Mouse (Mus musculus): Measurements from ENCODE around the gene Treml1.
A peak's percentile ranks its signal among the peaks of the same experiment; 100 is the strongest.
"Not testable (repeated sequence)": the region's sequence is repeated elsewhere in the genome, so short reads cannot be mapped to it uniquely, and the experiment has no call there.

Gene Treml1

DNA sequence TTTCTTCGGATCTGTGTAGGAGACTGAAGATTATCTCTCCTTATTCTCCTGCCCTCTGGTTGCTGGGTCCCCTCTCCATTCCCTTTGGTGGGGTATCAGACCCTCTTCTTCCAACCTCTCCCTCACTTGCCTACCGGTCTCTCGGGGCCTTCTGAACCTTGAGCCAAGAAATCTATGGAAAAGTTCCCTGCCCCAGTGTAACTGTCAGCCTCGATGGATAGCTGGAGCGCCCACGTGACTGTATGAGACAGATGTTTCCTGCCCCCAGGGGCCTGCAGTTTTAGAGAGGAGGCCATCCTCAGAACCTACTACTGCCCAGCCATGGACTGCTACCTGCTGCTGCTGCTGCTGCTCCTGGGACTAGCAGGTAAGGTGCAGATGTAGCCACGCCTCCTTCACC lies at the start of gene Treml1:
Gene Treml1, plus strand, starts transcription at position 301 of the 400 bp plus-strand sequence.
- DNase-seq, result no peak

DNA sequence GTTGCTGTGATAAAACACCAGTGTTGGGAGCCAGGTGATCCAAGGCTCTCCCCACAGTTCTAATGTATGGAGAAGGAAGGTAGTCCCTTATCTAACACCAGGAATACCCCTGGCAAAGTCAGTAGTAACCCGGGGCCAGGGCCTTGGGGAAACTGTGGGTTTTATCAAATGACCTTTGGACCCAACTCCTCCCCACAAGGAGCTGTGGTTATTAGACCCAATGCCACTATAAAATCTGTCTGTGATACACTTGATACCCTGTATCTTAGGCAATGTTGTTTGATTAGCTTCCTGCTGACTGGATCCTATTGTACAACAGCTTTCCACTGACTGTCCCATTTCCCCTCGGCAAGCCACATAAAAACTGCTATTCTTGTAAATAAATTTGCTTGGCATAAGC lies 47.6 kb upstream of the Treml1 start:
- no peak for DNase-seq

DNA sequence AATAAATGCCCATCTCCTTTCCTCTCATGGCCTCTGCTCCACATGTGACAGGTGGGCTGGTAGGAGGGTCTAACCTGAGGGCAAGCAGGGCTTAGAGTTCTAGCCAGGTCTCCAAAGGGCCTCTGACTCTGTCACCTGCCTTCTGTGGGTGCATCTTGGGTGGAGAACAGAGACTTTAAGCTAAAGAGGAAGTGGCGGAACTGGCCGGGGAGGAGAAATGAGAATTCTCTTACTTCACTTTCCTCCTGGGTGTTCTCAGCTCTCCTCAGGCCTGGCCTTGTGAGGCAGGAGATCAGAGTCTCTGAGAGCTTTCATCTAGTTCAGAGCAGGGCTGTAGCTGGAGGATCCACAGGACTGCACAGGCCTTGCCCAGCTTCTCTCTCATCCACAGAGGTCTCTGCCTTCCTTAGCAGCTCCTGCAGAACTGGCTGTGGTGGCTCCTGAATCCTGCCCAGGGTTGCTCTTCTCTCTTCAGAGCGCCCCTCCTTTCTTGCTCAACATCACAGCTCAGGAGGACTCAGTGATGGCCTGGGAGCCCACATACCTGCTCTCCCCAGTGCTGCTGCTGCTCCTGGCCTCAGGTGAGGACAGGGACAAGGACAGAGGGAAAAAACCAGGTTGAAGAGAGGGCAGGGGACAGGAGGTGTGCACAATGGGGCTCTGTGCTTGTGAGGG lies 43.7 kb upstream of the Treml1 start, which contains the start of gene B430306N03Rik:
Gene B430306N03Rik, plus strand, starts transcription at position 237 of the 675 bp plus-strand sequence.
- peak; percentile 53 for DNase-seq

DNA sequence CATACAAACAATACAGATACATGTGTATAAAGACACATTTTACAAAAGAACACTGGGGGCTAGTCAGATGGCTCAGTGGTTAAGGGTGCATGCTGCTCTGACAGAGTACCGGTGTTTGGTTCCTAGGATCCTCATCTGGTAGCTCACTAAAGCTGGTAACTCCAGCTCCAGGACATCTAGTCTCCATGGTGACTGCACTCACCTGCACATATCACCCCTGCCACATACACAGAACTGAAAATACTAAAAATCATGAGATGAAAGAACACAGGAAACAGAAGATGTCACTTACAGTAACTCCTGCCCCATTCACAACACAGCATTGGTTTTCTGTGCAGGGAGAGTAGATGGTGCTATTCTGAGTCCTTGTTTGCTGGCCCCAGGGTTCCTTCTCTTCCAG lies 41.0 kb upstream of the Treml1 start:
- no peak for DNase-seq

DNA sequence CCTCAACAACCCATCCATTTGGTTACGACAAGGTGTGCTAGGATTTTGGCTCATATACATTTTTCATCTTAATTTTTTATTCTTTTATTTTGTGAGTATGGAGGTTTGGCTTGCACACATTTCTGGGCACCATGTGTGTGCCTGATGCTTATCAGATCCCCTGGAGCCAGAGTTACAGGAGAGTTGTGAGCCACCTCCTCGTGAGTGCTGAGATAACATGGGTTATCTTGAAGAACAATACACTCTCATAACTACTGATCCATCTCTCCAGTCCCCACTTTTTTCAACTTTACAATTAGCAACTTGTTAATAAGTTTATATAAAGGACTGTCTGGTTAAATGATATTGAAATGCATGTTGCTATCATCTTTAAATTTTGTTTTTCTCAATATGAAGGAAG lies 38.4 kb upstream of the Treml1 start:
- no peak for DNase-seq

GRCm38 (mm10) chr17:48323236-48323635 lies 36.5 kb upstream of the Treml1 start:
- no peak for DNase-seq

- DNase-seq, result peak; percentile 68
Measured at GRCm38 (mm10) chr17:48324258-48324657, 35.5 kb upstream of the Treml1 start.

DNA sequence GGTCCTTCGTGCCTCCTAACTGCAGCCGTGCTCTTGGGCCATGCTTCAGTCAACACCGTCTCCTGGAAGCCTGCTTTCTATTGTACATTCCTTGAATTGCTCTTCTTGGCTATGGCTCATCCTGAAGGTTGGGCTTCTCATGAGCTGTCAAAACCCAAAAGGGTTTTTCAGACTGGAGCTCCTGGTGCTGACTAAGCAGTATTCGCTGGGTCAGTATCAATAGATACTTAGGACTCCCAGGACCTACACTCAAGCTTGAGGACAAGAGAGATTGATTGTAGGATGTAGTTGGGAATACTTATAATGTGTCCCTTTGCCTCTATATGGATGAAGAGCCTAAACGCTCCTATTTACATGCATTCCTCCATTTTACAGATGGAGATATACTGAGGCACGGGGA lies 34.6 kb upstream of the Treml1 start:
- DNase-seq, result no peak

- DNase-seq, result no peak
Measured at GRCm38 (mm10) chr17:48325638-48326037, 34.1 kb upstream of the Treml1 start.

GRCm38 (mm10) chr17:48326656-48327055 lies 33.1 kb upstream of the Treml1 start:
- DNase-seq, result no peak

DNA sequence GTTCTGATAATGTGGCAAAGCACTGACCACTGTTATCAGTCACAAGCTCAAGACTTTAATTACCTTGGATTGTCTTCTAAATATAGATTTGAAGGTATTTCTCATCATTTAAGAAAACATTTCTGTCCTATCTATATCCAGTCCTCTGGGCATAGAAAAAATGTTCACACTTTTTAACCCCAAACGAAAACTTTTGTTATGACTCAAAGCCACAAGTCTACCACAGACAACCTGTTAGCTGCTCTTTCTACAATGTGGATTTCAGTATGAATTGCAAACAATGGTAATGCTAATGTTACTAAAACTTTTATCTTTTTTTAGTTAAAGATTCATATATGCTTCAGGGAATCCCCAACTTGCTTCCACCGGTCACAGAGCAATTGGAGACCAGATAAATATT lies 27.2 kb upstream of the Treml1 start:
- DNase-seq, result no peak

- DNase-seq, result no peak
Measured at GRCm38 (mm10) chr17:48334186-48334585, 25.5 kb upstream of the Treml1 start.

DNA sequence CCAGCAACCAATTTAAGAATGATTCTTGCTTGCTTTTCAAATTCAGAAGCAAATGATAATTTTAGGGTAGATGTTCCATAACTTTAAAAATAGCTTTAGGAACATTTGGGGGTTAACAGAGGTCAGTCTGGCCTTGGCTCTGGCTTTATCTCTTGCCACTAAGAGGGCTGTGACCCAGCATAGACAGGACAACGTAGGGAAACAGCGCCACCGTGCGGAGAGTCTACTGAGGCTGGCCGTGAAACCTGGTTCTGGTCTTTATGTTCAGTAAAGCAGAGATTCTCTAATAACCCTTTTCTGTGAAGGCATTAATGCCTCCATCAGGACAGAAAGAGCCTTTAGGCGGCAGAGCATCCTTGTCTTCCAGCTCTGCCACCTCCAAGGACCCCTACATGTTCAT lies 22.9 kb upstream of the Treml1 start:
- peak; percentile 89 for DNase-seq

GRCm38 (mm10) chr17:48340267-48340666 lies 19.4 kb upstream of the Treml1 start:
- DNase-seq, result no peak

- DNase-seq, result no peak
Measured at GRCm38 (mm10) chr17:48341947-48342346, 17.8 kb upstream of the Treml1 start.

DNA sequence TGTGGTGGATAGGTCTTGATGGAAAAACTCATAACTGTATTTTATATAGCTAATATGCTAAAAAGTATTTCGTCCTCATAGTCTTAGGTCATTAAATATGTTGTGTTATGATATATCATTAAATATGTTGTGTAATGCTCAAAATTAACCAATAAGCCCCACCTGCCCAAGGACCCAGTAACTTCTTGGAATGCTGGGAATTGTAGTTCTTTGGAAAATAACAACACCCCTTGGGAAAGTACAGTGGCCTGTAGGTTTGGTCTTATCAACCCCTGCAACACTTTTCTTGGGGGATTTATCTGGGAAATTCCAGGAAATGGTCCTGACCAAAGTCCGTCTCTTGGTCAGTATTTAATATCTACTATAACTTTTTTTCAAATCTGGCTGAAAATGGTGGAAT lies 16.7 kb upstream of the Treml1 start:
- DNase-seq, result no peak

DNA sequence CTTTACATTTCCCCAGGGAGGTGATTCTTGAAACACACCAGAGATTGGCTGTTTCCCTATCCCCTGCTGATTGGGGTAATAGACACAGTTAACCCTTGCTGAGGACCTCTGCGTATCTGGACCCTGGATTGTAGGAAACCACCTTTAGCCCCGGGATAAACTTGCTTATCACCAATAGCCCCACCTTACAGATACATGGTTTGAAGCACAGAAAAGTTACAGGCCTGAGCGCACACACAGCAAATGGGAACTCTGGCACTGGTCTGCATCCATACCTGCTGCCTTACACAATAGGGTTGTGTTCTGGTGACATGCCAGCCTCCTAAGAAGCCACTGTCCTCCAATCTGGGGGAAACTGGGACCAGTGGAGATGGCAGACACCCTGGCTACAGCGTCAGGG lies 13.9 kb upstream of the Treml1 start:
- DNase-seq, result no peak

- peak; percentile 62 for DNase-seq
Measured at GRCm38 (mm10) chr17:48346231-48346630, 13.5 kb upstream of the Treml1 start, which contains the start of gene Trem2. TSS of gene Trem2 (plus strand) at chr17:48346401.

DNA sequence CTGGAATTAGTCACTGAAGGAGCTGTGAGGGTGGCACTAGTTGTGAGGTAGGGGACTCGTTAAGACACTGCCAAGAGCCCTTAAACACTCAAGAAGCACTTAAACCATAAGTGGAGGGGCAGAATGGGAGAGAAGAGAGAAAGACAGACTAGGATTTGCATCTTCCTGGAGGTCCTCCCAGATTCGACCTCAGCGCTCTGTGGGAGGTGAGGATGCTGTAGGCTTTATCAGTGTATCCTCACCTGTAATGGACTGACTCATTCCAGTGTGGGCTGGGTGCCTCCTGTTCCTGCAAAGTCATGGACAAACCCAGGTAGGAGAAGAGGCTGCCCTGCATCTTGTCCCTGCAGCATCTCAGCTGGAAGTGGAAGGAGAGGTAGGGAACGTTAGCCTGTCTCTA lies 12.9 kb upstream of the Treml1 start:
- DNase-seq, result no peak

DNA sequence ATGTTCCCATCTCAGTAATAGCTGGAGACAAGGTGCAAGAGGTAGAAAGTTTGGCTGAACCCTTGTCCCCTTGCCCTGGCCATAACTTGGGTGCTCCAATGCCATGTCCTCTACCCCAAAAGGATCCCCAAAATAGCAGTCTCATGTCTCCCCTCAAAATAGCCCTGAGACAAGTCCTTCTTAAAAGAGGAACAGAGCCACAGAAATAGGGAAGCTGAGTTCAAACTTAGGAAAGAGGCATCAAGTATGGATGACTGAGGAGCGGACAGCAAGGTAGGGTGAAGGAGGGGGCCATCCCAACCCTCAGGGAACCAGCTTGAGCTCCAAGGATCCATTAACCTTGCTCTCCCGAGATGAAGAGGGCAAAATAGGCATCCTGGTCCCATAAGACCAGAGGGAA lies 12.4 kb upstream of the Treml1 start:
- DNase-seq, result no peak

- no peak for DNase-seq
Measured at GRCm38 (mm10) chr17:48350681-48351193, 9.0 kb upstream of the Treml1 start.

GRCm38 (mm10) chr17:48352976-48353375 lies 6.7 kb upstream of the Treml1 start:
- not testable (repeated sequence) for DNase-seq

DNA sequence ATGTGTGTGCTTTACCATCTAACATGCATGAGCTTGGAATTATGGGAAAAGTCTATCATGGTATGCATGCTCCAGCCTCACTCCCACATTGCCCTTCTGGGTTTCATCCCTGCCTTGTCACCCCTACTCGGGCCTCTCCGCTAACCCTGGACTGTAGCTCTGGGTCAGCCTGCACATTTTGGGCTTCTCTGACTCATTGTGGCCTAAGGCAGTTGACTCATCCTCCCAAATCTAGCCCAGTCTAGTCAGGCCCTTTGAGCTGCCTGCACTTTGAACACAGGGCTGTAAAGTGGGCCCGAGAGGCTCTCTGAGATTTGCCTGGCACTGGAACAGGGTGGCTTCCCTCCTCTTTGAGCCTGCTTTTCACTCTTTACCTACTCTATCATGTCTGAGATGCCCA lies 3.9 kb upstream of the Treml1 start:
- DNase-seq, result no peak

- DNase-seq, result no peak
Measured at GRCm38 (mm10) chr17:48357892-48358291, 1.8 kb upstream of the Treml1 start.

GRCm38 (mm10) chr17:48360462-48360861 lies 746 bp downstream of the Treml1 start:
- DNase-seq, result no peak

Measured in lung, postnatal 36 days (tissue).